Mouse (Mus musculus) c-Kit-negative CD71-positive TER-119-positive erythroid progenitor cells, embryonic 14.5 days (primary cell): Measurements from ENCODE around the gene Gatd1.

Experiments used
- DNase-seq: peaks from one replicate; pipeline ENCODE4 v3.0.0-alpha.2; 2013; ENCODE audit warnings: low read depth, low spot score

Gatd1 gene

GRCm38 (mm10) chr7:141391625-141392551 lies 22.0 kb downstream of the Gatd1 start, which contains the start of gene Taldo1:
Taldo1 (plus strand) TSS chr7:141392199.
- DNase-seq: peak; percentile 98

GRCm38 (mm10) chr7:141390326-141391259 lies 23.3 kb downstream of the Gatd1 start:
- DNase-seq: no peak

GRCm38 (mm10) chr7:141388487-141389109 lies 25.3 kb downstream of the Gatd1 start:
- no peak for DNase-seq

GRCm38 (mm10) chr7:141387807-141388486 lies 26.0 kb downstream of the Gatd1 start:
- DNase-seq: peak; percentile 35

- no peak for DNase-seq
Measured at GRCm38 (mm10) chr7:141381068-141381835, 32.7 kb downstream of the Gatd1 start.

- no peak for DNase-seq
Measured at GRCm38 (mm10) chr7:141379584-141379983, 34.4 kb downstream of the Gatd1 start.

- DNase-seq: no peak
Measured at GRCm38 (mm10) chr7:141374399-141374798, 39.5 kb downstream of the Gatd1 start.

- no peak for DNase-seq
Measured at GRCm38 (mm10) chr7:141373611-141374010, 40.3 kb downstream of the Gatd1 start.

GRCm38 (mm10) chr7:141371942-141372595 lies 41.9 kb downstream of the Gatd1 start:
- DNase-seq: no peak

GRCm38 (mm10) chr7:141369918-141370317 lies 44.0 kb downstream of the Gatd1 start:
- DNase-seq: no peak

GRCm38 (mm10) chr7:141367358-141367757 lies 46.6 kb downstream of the Gatd1 start:
- DNase-seq: no peak

- DNase-seq: no peak
Measured at GRCm38 (mm10) chr7:141365049-141365445, 48.9 kb downstream of the Gatd1 start.

GRCm38 (mm10) chr7:141364349-141365048 lies 49.4 kb downstream of the Gatd1 start:
- DNase-seq: peak; percentile 74

GRCm38 (mm10) chr7:141363752-141364125 lies 50.2 kb downstream of the Gatd1 start:
- DNase-seq: no peak

- peak; percentile 84 for DNase-seq
Measured at GRCm38 (mm10) chr7:141363106-141363751, 50.7 kb downstream of the Gatd1 start.

- DNase-seq: no peak
Measured at GRCm38 (mm10) chr7:141361510-141361909, 52.4 kb downstream of the Gatd1 start.
